Mouse (Mus musculus) activated CD4-positive, CD25-positive, alpha-beta regulatory T cell, adult 4 months (primary cell): ENCODE data around the gene Ash1l. TPM values are rescaled to one million over a fixed set of nuclear protein-coding genes. Genes with fewer than 3 reads are reported as not detected.

ENCODE experiments used
- ATAC-seq: one replicate; pipeline ENCODE4 v1.8.0; 2017
- polyA plus RNA-seq, 2 experiments: library from polyadenylated mRNA; unstranded; fragments of 100-300 nt; shearing (Covaris generic); gene quantifications; one replicate each; pipeline ENCODE4 v1.2.1; 2017

Ash1l gene
- polyA plus RNA-seq, 2 experiments from 2014 or later = 32.0 to 37.4 TPM

- no peak for ATAC-seq
Observed at GRCm38 (mm10) chr3:89092509-89093090, 142.2 kb downstream of the Ash1l start.

- ATAC-seq = no peak
Observed at GRCm38 (mm10) chr3:89093175-89093574, 142.8 kb downstream of the Ash1l start, which contains the start of gene Rusc1. Gene Rusc1 (minus strand): TSS chr3:89093311.

GRCm38 (mm10) chr3:89094021-89094420, 143.6 kb downstream of the Ash1l start:
- no peak for ATAC-seq

GRCm38 (mm10) chr3:89100811-89101210, 150.4 kb downstream of the Ash1l start, which contains the start of gene Gm43738:
Gene Gm43738 (minus strand): TSS chr3:89101099.
- no peak for ATAC-seq

- peak; percentile 26 for ATAC-seq
Observed at GRCm38 (mm10) chr3:89101459-89101811, 151.0 kb downstream of the Ash1l start.

GRCm38 (mm10) chr3:89101812-89102494, 151.5 kb downstream of the Ash1l start, which contains the start of gene Fdps:
Gene Fdps (minus strand): TSS chr3:89101959.
- ATAC-seq = peak; percentile 98

- ATAC-seq = no peak
Observed at GRCm38 (mm10) chr3:89102495-89103290, 152.3 kb downstream of the Ash1l start.

GRCm38 (mm10) chr3:89103291-89103595, 152.8 kb downstream of the Ash1l start:
- no peak for ATAC-seq

- no peak for ATAC-seq
Observed at GRCm38 (mm10) chr3:89106881-89107280, 156.5 kb downstream of the Ash1l start.

GRCm38 (mm10) chr3:89107545-89107944, 157.1 kb downstream of the Ash1l start:
- no peak for ATAC-seq

- ATAC-seq = no peak
Observed at GRCm38 (mm10) chr3:89108146-89108545, 157.7 kb downstream of the Ash1l start.

GRCm38 (mm10) chr3:89113058-89113457, 162.6 kb downstream of the Ash1l start:
- no peak for ATAC-seq

GRCm38 (mm10) chr3:89115522-89115921, 165.1 kb downstream of the Ash1l start:
- no peak for ATAC-seq

GRCm38 (mm10) chr3:89123313-89123712, 172.9 kb downstream of the Ash1l start:
- ATAC-seq = no peak

- ATAC-seq = no peak
Observed at GRCm38 (mm10) chr3:89124241-89124640, 173.8 kb downstream of the Ash1l start.

GRCm38 (mm10) chr3:89125981-89126380, 175.6 kb downstream of the Ash1l start:
- ATAC-seq = no peak

Other genes with a start within 250 kb of the Ash1l start
- gene Rit1, start 233.8 kb upstream of the Ash1l start, polyA plus RNA-seq = 10 to 100 TPM; 36.5 to 43.2 TPM
- gene Syt11, start 175.5 kb upstream of the Ash1l start, polyA plus RNA-seq = 100 to 1,000 TPM in 1 of 2 experiments, 10 to 100 TPM in 1; 95.9 to 102 TPM
- gene Gon4l, start 115.4 kb upstream of the Ash1l start, polyA plus RNA-seq = 10 to 100 TPM; 13.7 to 16.1 TPM
- 10 to 100 TPM; 23.7 to 30.8 TPM for gene Msto1, start 36.6 kb upstream of the Ash1l start, polyA plus RNA-seq
- 100 to 1,000 TPM; 122 to 130 TPM for gene Dap3, start 559 bp downstream of the Ash1l start, polyA plus RNA-seq
- gene Rusc1, start 142.7 kb downstream of the Ash1l start, polyA plus RNA-seq = 10 to 100 TPM; 54.4 to 70.3 TPM
- under 1 TPM in 1 of 2 experiments, not detected in 1; 0.23 TPM for gene Gm43738, start 150.5 kb downstream of the Ash1l start, polyA plus RNA-seq
- gene Fdps, start 151.3 kb downstream of the Ash1l start, polyA plus RNA-seq = 10 to 100 TPM; 75.1 to 83.8 TPM
- gene Pklr, start 185.5 kb downstream of the Ash1l start, polyA plus RNA-seq = not detected
- gene Hcn3, start 209.6 kb downstream of the Ash1l start, polyA plus RNA-seq = under 1 TPM; 0.50 to 0.69 TPM
- gene Clk2, start 214.2 kb downstream of the Ash1l start, polyA plus RNA-seq = 10 to 100 TPM; 12.4 to 18.5 TPM
- gene Scamp3, start 226.9 kb downstream of the Ash1l start, polyA plus RNA-seq = 100 to 1,000 TPM; 160 to 182 TPM
- 100 to 1,000 TPM; 158 to 168 TPM for gene Fam189b, start 232.5 kb downstream of the Ash1l start, polyA plus RNA-seq